Mouse (Mus musculus) urinary bladder, postnatal 36 days (tissue): ENCODE measurements around the gene Cd247.
A peak's percentile ranks its signal among the peaks of the same experiment; 100 is the strongest.
"Not testable (repeated sequence)": the region's sequence is repeated elsewhere in the genome, so short reads cannot be mapped to it uniquely, and the experiment has no call there.

Experiments used
- DNase-seq, 2 experiments: peaks; one replicate each; pipeline ENCODE4 v3.0.0; 2022; ENCODE audit warnings: low spot score in 2 of 2, mixed read lengths in 1 of 2

Gene Cd247

GRCm38 (mm10) chr1:165788511-165788910, at the start of gene Cd247:
Gene Cd247 (plus strand): TSS chr1:165788681.
- no peak for DNase-seq

GRCm38 (mm10) chr1:165738985-165739384, 49.5 kb upstream of the Cd247 start:
- no peak for DNase-seq

GRCm38 (mm10) chr1:165741989-165742388, 46.5 kb upstream of the Cd247 start:
- DNase-seq: no peak

GRCm38 (mm10) chr1:165748053-165748452, 40.4 kb upstream of the Cd247 start:
- no peak for DNase-seq

- DNase-seq: no peak
Observed at GRCm38 (mm10) chr1:165751142-165751541, 37.3 kb upstream of the Cd247 start.

- no peak for DNase-seq
Observed at GRCm38 (mm10) chr1:165751838-165752237, 36.6 kb upstream of the Cd247 start.

- no peak for DNase-seq
Observed at GRCm38 (mm10) chr1:165754205-165754604, 34.3 kb upstream of the Cd247 start.

GRCm38 (mm10) chr1:165755194-165755593, 33.3 kb upstream of the Cd247 start:
- DNase-seq: no peak

- DNase-seq: no peak
Observed at GRCm38 (mm10) chr1:165761522-165762305, 26.8 kb upstream of the Cd247 start.

GRCm38 (mm10) chr1:165762498-165762897, 26.0 kb upstream of the Cd247 start:
- not testable (repeated sequence) for DNase-seq

- DNase-seq: no peak
Observed at GRCm38 (mm10) chr1:165762914-165763634, 25.4 kb upstream of the Cd247 start.

GRCm38 (mm10) chr1:165763635-165764372, 24.7 kb upstream of the Cd247 start, which contains the start of gene Creg1:
Gene Creg1 (plus strand): TSS chr1:165763746.
- DNase-seq: peak; percentile 90 to 94

- DNase-seq: no peak
Observed at GRCm38 (mm10) chr1:165764571-165764970, 23.9 kb upstream of the Cd247 start.

- no peak for DNase-seq
Observed at GRCm38 (mm10) chr1:165765041-165765440, 23.4 kb upstream of the Cd247 start.

GRCm38 (mm10) chr1:165765651-165766294, 22.7 kb upstream of the Cd247 start:
- no peak for DNase-seq

- no peak for DNase-seq
Observed at GRCm38 (mm10) chr1:165766295-165766890, 22.1 kb upstream of the Cd247 start.

- no peak for DNase-seq
Observed at GRCm38 (mm10) chr1:165768894-165769512, 19.5 kb upstream of the Cd247 start.

- DNase-seq: no peak
Observed at GRCm38 (mm10) chr1:165770181-165770759, 18.2 kb upstream of the Cd247 start.

GRCm38 (mm10) chr1:165771491-165771897, 17.0 kb upstream of the Cd247 start:
- DNase-seq: peak; percentile 71 to 81

- no peak for DNase-seq
Observed at GRCm38 (mm10) chr1:165771998-165772397, 16.5 kb upstream of the Cd247 start.
